Comparison of ENCODE assay signal across 31 mouse cellular contexts in genomic region chr19:36119219-36119618, GRCm38 (mm10). TPM values are rescaled to one million over a fixed set of nuclear protein-coding genes. Genes with fewer than 3 reads are reported as not detected.
DNase-seq lines count a peak whose midpoint lies in the region; ATAC-seq lines count a peak whose summit lies in the region.
"Had no signal": no experiment of that assay in that cellular context is flagged by ENCODE, and none has a peak within 500 bp of the region (broad histone marks: within the 10 kb centered on the region; RNA-seq: fewer than 3 reads in every experiment).

No protein-coding gene starts in this region.

- no peak for DNase-seq in heart, postnatal 14 days
- peak; percentile 50 for DNase-seq in NIH3T3 (ENCODE audit: low read depth)
- no peak for DNase-seq in liver, embryonic 11.5 days (ENCODE audit: low spot score)
- no peak for DNase-seq in right cerebral cortex, postnatal 14 days
- DNase-seq: adrenal gland, postnatal 14 days; cerebellum, adult 11 months; cerebellum, adult 9-10 months; cerebellum, postnatal 36 days; embryo, embryonic 11 days; kidney, postnatal 25 days; liver, postnatal 0 days; thymus, postnatal 4 days had no signal

- H3K27me3 ChIP-seq in heart, embryonic 11.5 days (ENCODE audit: control insufficient read depth, insufficient read depth, low read length), result no peaks in the 10 kb centered on the region
- no peaks in the 10 kb centered on the region for H3K27me3 ChIP-seq in heart, embryonic 14.5 days (ENCODE audit: control insufficient read depth, insufficient read depth, low read length)
- H3K27me3 ChIP-seq in liver, embryonic 11.5 days (replicated peaks; ENCODE audit: control insufficient read depth, insufficient read depth, low read length), result no peaks in the 10 kb centered on the region
- H3K27me3 ChIP-seq: embryonic facial prominence, embryonic 12.5 days; forebrain, embryonic 15.5 days; limb, embryonic 13.5 days; midbrain, embryonic 12.5 days; neural tube, embryonic 13.5 days had no signal

- peaks cover 7% of the 10 kb centered on the region; the same call in 1 of the 2 replicates for H3K4me1 ChIP-seq in heart, embryonic 11.5 days (ENCODE audit: control insufficient read depth, insufficient read depth, low read length)
- H3K4me1 ChIP-seq in heart, embryonic 14.5 days (ENCODE audit: control insufficient read depth in 2 of 2, insufficient read depth in 2 of 2, low read length in 2 of 2), result peaks cover 15 to 20% of the 10 kb centered on the region in 2 experiments
- H3K4me1 ChIP-seq in liver, embryonic 11.5 days (replicated peaks; ENCODE audit: control insufficient read depth, insufficient read depth, low read length), result no peaks in the 10 kb centered on the region
- H3K4me1 ChIP-seq: embryonic facial prominence, embryonic 12.5 days; forebrain, embryonic 10.5 days; forebrain, embryonic 15.5 days; limb, embryonic 13.5 days; liver, embryonic 12.5 days; midbrain, embryonic 12.5 days; neural tube, embryonic 13.5 days had no signal

- no peak for ATAC-seq in heart, embryonic 11.5 days (replicated peaks; ENCODE audit: insufficient number of reproducible peaks, low FRiP score, low TSS enrichment)
- no peak for ATAC-seq in heart, embryonic 14.5 days (ENCODE audit: insufficient number of reproducible peaks, insufficient read depth, low FRiP score, low read depth)
- no peak for ATAC-seq in liver, embryonic 11.5 days (replicated peaks; ENCODE audit: low FRiP score)
- ATAC-seq: forebrain, embryonic 15.5 days; intestine, postnatal 0 days; liver, embryonic 12.5 days; liver, postnatal 0 days had no signal

- no peaks in the 10 kb centered on the region for H3K36me3 ChIP-seq in heart, embryonic 11.5 days (ENCODE audit: control insufficient read depth, insufficient read depth, low read length)
- H3K36me3 ChIP-seq in heart, embryonic 14.5 days (ENCODE audit: control insufficient read depth, insufficient read depth, low read length), result peaks cover 31% of the 10 kb centered on the region
- H3K36me3 ChIP-seq in liver, embryonic 11.5 days (ENCODE audit: control insufficient read depth, insufficient read depth, low read length), result no peaks in the 10 kb centered on the region
- H3K36me3 ChIP-seq: embryonic facial prominence, embryonic 12.5 days; forebrain, embryonic 10.5 days; forebrain, embryonic 15.5 days; G1E; limb, embryonic 13.5 days; liver, embryonic 12.5 days; midbrain, embryonic 12.5 days; neural tube, embryonic 13.5 days had no signal

- H3K9me3 ChIP-seq in heart, embryonic 11.5 days (replicated peaks; ENCODE audit: control insufficient read depth, low read length), result peaks cover 9% of the 10 kb centered on the region
- peaks cover 13% of the 10 kb centered on the region for H3K9me3 ChIP-seq in heart, embryonic 14.5 days (ENCODE audit: control insufficient read depth, low read length)
- no peaks in the 10 kb centered on the region for H3K9me3 ChIP-seq in liver, embryonic 11.5 days (ENCODE audit: control insufficient read depth, low read length)
- H3K9me3 ChIP-seq: forebrain, embryonic 15.5 days; liver, embryonic 12.5 days; midbrain, embryonic 12.5 days; neural tube, embryonic 13.5 days had no signal

- WGBS in heart, embryonic 11.5 days (ENCODE audit: insufficient replicate concordance), result 54% methylated on average over 8 of the region's 8 CpGs
- WGBS in heart, embryonic 14.5 days, result 26% methylated on average over 8 of the region's 8 CpGs
- WGBS in liver, embryonic 11.5 days, result 87% methylated on average over 8 of the region's 8 CpGs

- peak overlapping the region; percentile 64 for H3K4me2 ChIP-seq in heart, embryonic 11.5 days
- H3K4me2 ChIP-seq in heart, embryonic 14.5 days (ENCODE audit: low read length), result peak overlapping the region; percentile 67
- no peak overlapping the region for H3K4me2 ChIP-seq in liver, embryonic 11.5 days
- H3K4me2 ChIP-seq: embryonic facial prominence, embryonic 12.5 days; forebrain, embryonic 15.5 days; hindbrain, embryonic 14.5 days; limb, embryonic 13.5 days; liver, embryonic 12.5 days; midbrain, embryonic 12.5 days; neural tube, embryonic 13.5 days had no signal

- intact Hi-C loops in heart, postnatal 14 days (cut with DNase I), result loop anchor here (5.0 kb wide), 1 partner anchor 148 kb away; no protein-coding TSS in a partner anchor

- H3K27ac ChIP-seq in heart, embryonic 11.5 days (ENCODE audit: low read depth, low read length), result peak overlapping the region; percentile 97
- H3K27ac ChIP-seq in heart, embryonic 14.5 days (replicated peaks in 1 of 2; ENCODE audit: control insufficient read depth in 1 of 2, insufficient read depth in 1 of 2, low read depth in 2 of 2, low read length in 2 of 2), result peak overlapping the region; percentile 95
- no peak overlapping the region for H3K27ac ChIP-seq in liver, embryonic 11.5 days (ENCODE audit: low read depth, low read length)
- H3K27ac ChIP-seq: embryonic facial prominence, embryonic 12.5 days; forebrain, embryonic 10.5 days; forebrain, embryonic 15.5 days; hindbrain, embryonic 14.5 days; left cerebral cortex, adult 2 months; limb, embryonic 13.5 days; liver, embryonic 12.5 days; midbrain, embryonic 12.5 days; neural tube, embryonic 13.5 days had no signal

- peak overlapping the region; percentile 56 for H3K4me3 ChIP-seq in heart, embryonic 11.5 days (ENCODE audit: low read depth, low read length)
- H3K4me3 ChIP-seq in heart, embryonic 14.5 days (ENCODE audit: control insufficient read depth in 1 of 2, insufficient read depth in 1 of 2, low read depth in 1 of 2, low read length in 2 of 2), result peak overlapping the region; percentile 48 to 63
- H3K4me3 ChIP-seq in liver, embryonic 11.5 days (ENCODE audit: low read depth, low read length), result no peak overlapping the region
- H3K4me3 ChIP-seq: embryonic facial prominence, embryonic 12.5 days; forebrain, embryonic 10.5 days; forebrain, embryonic 15.5 days; left cerebral cortex, adult 2 months; limb, embryonic 13.5 days; liver, embryonic 12.5 days; midbrain, embryonic 12.5 days; neural tube, embryonic 13.5 days had no signal

- peak overlapping the region; percentile 91 for H3K9ac ChIP-seq in heart, embryonic 11.5 days (ENCODE audit: low read depth, low read length)
- H3K9ac ChIP-seq in heart, embryonic 14.5 days (ENCODE audit: low read length), result peak overlapping the region; percentile 87
- H3K9ac ChIP-seq in liver, embryonic 11.5 days (ENCODE audit: low read depth, low read length), result no peak overlapping the region
- H3K9ac ChIP-seq: embryonic facial prominence, embryonic 12.5 days; forebrain, embryonic 15.5 days; hindbrain, embryonic 14.5 days; limb, embryonic 13.5 days; liver, embryonic 12.5 days; liver, postnatal 0 days; midbrain, embryonic 12.5 days; neural tube, embryonic 13.5 days had no signal

RNA-seq across cellular contexts. Expression of gene Ankrd1, which starts 0.7 kb away (rescaled TPM):
- 450 and 606 TPM in 2 replicates for polyA plus RNA-seq in heart, embryonic 11.5 days (2014; fragmentation: Nextera tagmentation; extraction: Ambion mirVana)
- 100 to 1,000 TPM; 169 to 276 TPM for total RNA-seq in heart, postnatal 14 days (2021)
- polyA plus RNA-seq in heart, embryonic 14.5 days (2014; fragmentation: Nextera tagmentation; extraction: Ambion mirVana), result 420 and 520 TPM in 2 replicates
- polyA plus RNA-seq in liver, embryonic 11.5 days (2014; fragmentation: Nextera tagmentation; extraction: Ambion mirVana), result 2.1 and 5.6 TPM in 2 replicates
- total RNA-seq: adrenal gland, postnatal 14 days; hematopoietic stem cell, adult 5-6 weeks; layer of hippocampus, adult 18-20 months; layer of hippocampus, postnatal 10 days; left cerebral cortex, adult 2 months; left cerebral cortex, postnatal 36 days; midbrain, postnatal 0 days had no signal
- polyA plus RNA-seq: forebrain, embryonic 10.5 days; forebrain, embryonic 15.5 days; G1E; testis, adult 2 months had no signal

RNA-seq across cellular contexts. Expression of gene Rpp30, which starts 35.7 kb away (rescaled TPM):
- 53.3 and 55.6 TPM in 2 replicates for polyA plus RNA-seq in heart, embryonic 11.5 days (2014; fragmentation: Nextera tagmentation; extraction: Ambion mirVana)
- 10 to 100 TPM; 11.2 to 12.7 TPM for total RNA-seq in heart, postnatal 14 days (2021)
- polyA plus RNA-seq in heart, embryonic 14.5 days (2014; fragmentation: Nextera tagmentation; extraction: Ambion mirVana), result 44.2 and 45.7 TPM in 2 replicates
- 82.3 and 84.3 TPM in 2 replicates for polyA plus RNA-seq in liver, embryonic 11.5 days (2014; fragmentation: Nextera tagmentation; extraction: Ambion mirVana)

Comparison
In these comparisons a context has a peak if more than half of its experiments do, and no peak if none do; other contexts are left out.
1. RNA of gene Ankrd1, which starts 0.7 kb away (polyA plus RNA-seq): 420 to 520 TPM in heart, embryonic 14.5 days and 450 to 606 TPM in heart, embryonic 11.5 days; 2.1 to 5.6 TPM in liver, embryonic 11.5 days; every median in the first group is over 10 times any median in the second.